In the genomic region with DNA sequence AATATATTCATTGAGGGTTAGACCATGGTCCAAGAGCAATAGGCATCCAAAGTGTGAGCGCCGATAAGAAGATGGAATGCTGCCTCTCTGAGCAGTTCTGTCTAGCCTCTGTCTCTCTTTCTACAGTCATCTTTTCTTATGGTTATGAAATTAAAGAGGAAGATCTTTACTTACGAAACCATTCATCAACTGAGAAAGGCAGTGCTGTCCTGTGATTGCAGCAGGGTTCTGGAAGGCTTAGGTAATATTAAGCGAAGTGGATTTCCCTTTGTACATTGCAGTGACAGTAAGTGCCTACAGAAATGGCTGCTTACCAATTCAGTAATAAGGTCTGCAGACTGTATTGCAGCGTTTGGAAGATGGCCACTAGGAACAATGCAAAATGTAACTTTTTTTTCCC, we compare ENCODE assay signal across 23 mouse cellular contexts. TPM values are rescaled to one million over a fixed set of nuclear protein-coding genes. Genes with fewer than 3 reads are reported as not detected.
A peak's percentile ranks its signal among the peaks of the same experiment; 100 is the strongest.
DNase-seq lines count a peak whose midpoint lies in the region; ATAC-seq lines count a peak whose summit lies in the region.
"Had no signal": no experiment of that assay in that cellular context is flagged by ENCODE, and none has a peak within 500 bp of the region (broad histone marks: within the 10 kb centered on the region; RNA-seq: fewer than 3 reads in every experiment).

No protein-coding gene starts in this region.

- no peak overlapping the region for H3K4me3 ChIP-seq in limb, embryonic 10.5 days
- H3K4me3 ChIP-seq: embryonic facial prominence, embryonic 13.5 days; embryonic facial prominence, embryonic 15.5 days; erythroblast, embryonic 14.5 days; forebrain, embryonic 13.5 days; forebrain, embryonic 15.5 days had no signal

- no peaks in the 10 kb centered on the region for H3K4me1 ChIP-seq in limb, embryonic 10.5 days
- H3K4me1 ChIP-seq: embryonic facial prominence, embryonic 13.5 days; embryonic facial prominence, embryonic 15.5 days had no signal

- H3K9me3 ChIP-seq in limb, embryonic 10.5 days (replicated peaks) = no peaks in the 10 kb centered on the region
- H3K9me3 ChIP-seq: embryonic facial prominence, embryonic 13.5 days; embryonic facial prominence, embryonic 15.5 days; forebrain, embryonic 13.5 days; forebrain, embryonic 15.5 days had no signal

- ATAC-seq in megakaryocyte, adult 5-6 weeks (ENCODE audit: poor library complexity, severe bottlenecking) = peak; percentile 64
- ATAC-seq in monocyte, adult 5-6 weeks (replicated peaks; ENCODE audit: insufficient number of reproducible peaks, low FRiP score, low TSS enrichment, poor library complexity, severe bottlenecking) = peak; percentile 56; the same call in 1 of the 2 replicates
- ATAC-seq: forebrain, embryonic 13.5 days; forebrain, embryonic 15.5 days; forebrain, postnatal 0 days had no signal

- 0 out of 2 replicates have a peak, but pooled peaks cover 3% of the 10 kb centered on the region for H3K27me3 ChIP-seq in limb, embryonic 10.5 days (ENCODE audit: low read depth, poor library complexity, severe bottlenecking)
- H3K27me3 ChIP-seq: embryonic facial prominence, embryonic 13.5 days; embryonic facial prominence, embryonic 15.5 days had no signal

- no peaks in the 10 kb centered on the region for H3K36me3 ChIP-seq in limb, embryonic 10.5 days
- H3K36me3 ChIP-seq: embryonic facial prominence, embryonic 13.5 days; embryonic facial prominence, embryonic 15.5 days; forebrain, embryonic 15.5 days had no signal

- no peak overlapping the region for H3K27ac ChIP-seq in limb, embryonic 10.5 days
- H3K27ac ChIP-seq: embryonic facial prominence, embryonic 13.5 days; embryonic facial prominence, embryonic 15.5 days; forebrain, embryonic 13.5 days; forebrain, embryonic 15.5 days had no signal

- peak; percentile 37 for DNase-seq in 416B (ENCODE audit: low read depth)
- DNase-seq in gonadal fat pad, adult 2 months (ENCODE audit: low read depth) = peak; percentile 68
- DNase-seq in limb, embryonic 10.5 days (ENCODE audit: low spot score) = no peak
- DNase-seq in heart, postnatal 4 days = no peak
- no peak for DNase-seq in layer of hippocampus, adult 9-11 months
- DNase-seq: adrenal gland, adult 2 months; adrenal gland, postnatal 10 days; adrenal gland, postnatal 25 days; cerebellum, adult 11 months; cerebellum, adult 18-20 months; cerebellum, adult 8-10 months; cerebellum, adult 9-11 months; cerebellum, postnatal 25 days; forebrain, postnatal 0 days had no signal

- WGBS in limb, embryonic 10.5 days = 93% methylated on average over 5 of the region's 5 CpGs

RNA-seq across cellular contexts. Expression of gene Slc35d3, which starts 11.4 kb away (rescaled TPM):
- 0.04 TPM in 1 of 2 replicates, not detected in the other for polyA plus RNA-seq in gonadal fat pad, adult 2 months (2012; rRNA removed)
- not detected in 2 replicates for total RNA-seq in megakaryocyte, adult 5-6 weeks (2015)
- 0.07 and 0.24 TPM in 2 replicates for total RNA-seq in megakaryocyte, adult 5-6 weeks (2017)
- total RNA-seq in monocyte, adult 5-6 weeks (2017) = 0.87 TPM in 1 of 3 replicates, not detected in the others
- polyA plus RNA-seq in limb, embryonic 10.5 days (2016; fragmentation: Nextera tagmentation; extraction: Ambion mirVana) = 1.1 and 1.4 TPM in 2 replicates
- total RNA-seq in heart, postnatal 4 days (2021) = under 1 TPM in 1 of 2 experiments, not detected in 1; 0.18 TPM
- total RNA-seq: MEL had no signal
- polyA plus RNA-seq: C2C12 had no signal

Comparison
In these comparisons a context has a peak if more than half of its experiments do, and no peak if none do; other contexts are left out.
1. DNase-seq: peak in 416B (single experiment) and gonadal fat pad, adult 2 months (single experiment); none in limb, embryonic 10.5 days (single experiment), heart, postnatal 4 days (single experiment) and layer of hippocampus, adult 9-11 months (single experiment).